8 mouse cellular contexts compared by ENCODE assay signal in the genomic region with DNA sequence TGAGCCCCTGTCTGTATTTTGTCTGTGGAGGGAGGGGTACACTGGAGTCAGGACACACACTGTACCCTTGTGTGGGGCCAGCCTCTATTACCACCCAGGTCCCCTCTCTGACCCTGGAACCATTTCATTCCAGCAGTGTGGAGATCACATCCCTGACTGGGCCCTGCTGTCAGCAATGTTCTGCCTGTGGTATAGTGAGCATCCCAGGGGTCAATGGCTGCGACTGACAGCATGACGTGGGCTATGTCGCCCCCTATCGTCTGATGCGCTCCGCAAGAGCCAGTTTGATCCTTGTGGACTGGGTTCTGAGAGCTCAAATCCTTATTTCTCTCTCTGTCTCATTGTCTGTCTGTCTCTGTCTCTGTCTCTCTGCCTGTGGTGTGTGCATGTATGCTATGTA. TPM values are rescaled to one million over a fixed set of nuclear protein-coding genes. Genes with fewer than 3 reads are reported as not detected.
DNase-seq lines count a peak whose midpoint lies in the region; ATAC-seq and TF ChIP-seq lines count a peak whose summit lies in the region.

No protein-coding gene starts in this region.

- no peaks in the 10 kb centered on the region for H3K9me3 ChIP-seq in midbrain, embryonic 11.5 days (ENCODE audit: control insufficient read depth, low read length)

- TF ChIP-seq CTCF in gastrocnemius, adult 2 months (IDR thresholded peaks at IDR 0.05) = peak; percentile 94

- peak; percentile 26 for DNase-seq in T-cell, adult 2 months (ENCODE audit: low spot score)
- DNase-seq in cerebellum, postnatal 25 days = peak; percentile 81 to 89
- DNase-seq in gastrocnemius, adult 2 months = peak; percentile 87
- peak; percentile 62 for DNase-seq in induced T-regulatory cell, adult 2 months (ENCODE audit: low read depth)
- peak; percentile 22 to 52 for DNase-seq in left cerebral cortex, adult 8-10 months (ENCODE audit: low spot score in 2 of 2)
- peak; percentile 95 for DNase-seq in midbrain, embryonic 11.5 days (ENCODE audit: low spot score, missing footprints)
- DNase-seq in skeletal muscle tissue, adult 2 months (ENCODE audit: low read depth, low spot score) = peak; percentile 67
- peak; percentile 51 for DNase-seq in yolk sac, embryonic 10.5 days (ENCODE audit: low spot score)

- 1% methylated on average over 6 of the region's 6 CpGs for WGBS in midbrain, embryonic 11.5 days

- no peaks in the 10 kb centered on the region for H3K27me3 ChIP-seq in midbrain, embryonic 11.5 days (ENCODE audit: control insufficient read depth, insufficient read depth, low read length)

- intact Hi-C loops in gastrocnemius, adult 2 months (cut with DNase I) = loop anchor here (1.0 to 5.0 kb wide), 2 partner anchors 50 to 169 kb away; no protein-coding TSS in a partner anchor

- no peak overlapping the region for H3K4me2 ChIP-seq in midbrain, embryonic 11.5 days

- no peaks in the 10 kb centered on the region for H3K36me3 ChIP-seq in midbrain, embryonic 11.5 days (ENCODE audit: control insufficient read depth, insufficient read depth, low read length)

- ATAC-seq in midbrain, embryonic 11.5 days (ENCODE audit: low FRiP score) = peak; percentile 78

- H3K4me1 ChIP-seq in midbrain, embryonic 11.5 days (ENCODE audit: control insufficient read depth, insufficient read depth, low read length) = no peaks in the 10 kb centered on the region

- no peak overlapping the region for H3K27ac ChIP-seq in gastrocnemius, adult 2 months
- no peak overlapping the region for H3K27ac ChIP-seq in midbrain, embryonic 11.5 days (ENCODE audit: low read depth, low read length)

- no peak overlapping the region for H3K4me3 ChIP-seq in gastrocnemius, adult 2 months
- H3K4me3 ChIP-seq in midbrain, embryonic 11.5 days (ENCODE audit: low read depth, low read length) = no peak overlapping the region

- H3K9ac ChIP-seq in midbrain, embryonic 11.5 days (ENCODE audit: low read length) = no peak overlapping the region

RNA-seq across cellular contexts. Expression of a gene that starts 35.2 kb away (rescaled TPM):
- total RNA-seq in gastrocnemius, adult 2 months (2021) = 10 to 100 TPM; 23.1 to 52.1 TPM
- 1 to 10 TPM; 4.3 to 6.5 (median 5.4) TPM for total RNA-seq in left cerebral cortex, adult 8-10 months (2022)
- 7.6 and 9.9 TPM in 2 replicates for polyA plus RNA-seq in midbrain, embryonic 11.5 days (2014; fragmentation: Nextera tagmentation; extraction: Ambion mirVana)

Comparison
In these comparisons a context has a peak if more than half of its experiments do, and no peak if none do; other contexts are left out.
1. DNase-seq: peak in every context shown above with its lines; median percentile 95 in midbrain, embryonic 11.5 days; 87 in gastrocnemius, adult 2 months; 85 in cerebellum, postnatal 25 days; 67 in skeletal muscle tissue, adult 2 months; 62 in induced T-regulatory cell, adult 2 months; 51 in yolk sac, embryonic 10.5 days; 37 in left cerebral cortex, adult 8-10 months; 26 in T-cell, adult 2 months.